Mouse (Mus musculus) embryonic stem cell, embryonic (primary cell): ENCODE measurements around the gene Olfr522.
"Not testable (repeated sequence)": the region's sequence is repeated elsewhere in the genome, so short reads cannot be mapped to it uniquely, and the experiment has no call there.

Experiments
- CTCF ChIA-PET, 4 experiments: fragments of 300-600 bp in 2 of 4; fragments of 350-600 bp in 2 of 4; sonication (Branson Sonifier 250); formaldehyde crosslinking; loops; one replicate each; lab custom pipeline; 2022; ENCODE audit warnings: inconsistent platforms in 2 of 4; lab: Charles Lee
- POLR2A ChIA-PET, 4 experiments: fragments of 300-600 bp in 2 of 4; fragments of 350-600 bp in 2 of 4; sonication (Branson Sonifier 250); formaldehyde crosslinking; loops; one replicate each; lab custom pipeline; 2022; ENCODE audit warnings: antibody characterized with exemption in 4 of 4, inconsistent platforms in 1 of 4; lab: Charles Lee

Gene Olfr522

GRCm38 (mm10) chr7:140179176-140179575 lies 14.6 kb upstream of the Olfr522 start:
- ChIA-PET POLR2A (no interaction called here), CTCF (no interaction called here)

- CTCF ChIA-PET = interaction anchor here in 2 of 4 experiments (1.4 to 2.4 kb wide), 2 partner anchors 15 to 16 kb away, joined by 6 to 17 read pairs; no protein-coding TSS in a partner anchor
- POLR2A ChIA-PET = interaction anchor here in 1 of 4 experiments (1.5 kb wide), 1 partner anchor 787 kb away, joined by 3 read pairs; no protein-coding TSS in a partner anchor
Observed at GRCm38 (mm10) chr7:140172936-140173335, 8.4 kb upstream of the Olfr522 start, which contains the start of gene Olfr523. Gene Olfr523, plus strand, starts transcription at chr7:140173217.

GRCm38 (mm10) chr7:140170863-140171262 lies 6.3 kb upstream of the Olfr522 start:
- CTCF ChIA-PET = interaction anchor here in 2 of 4 experiments (0.6 to 2.4 kb wide), 2 partner anchors 17 kb away, joined by 4 to 17 read pairs; no protein-coding TSS in a partner anchor
- POLR2A ChIA-PET = interaction anchor here in 2 of 4 experiments (0.5 to 1.3 kb wide), 3 partner anchors 25 to 680 kb away, joined by 3 to 4 read pairs (median 4); partner anchors contain the start of gene Mtg1 (in 1 of the 2)

- ChIA-PET CTCF (no interaction called here), POLR2A (no interaction called here)
Observed at GRCm38 (mm10) chr7:140169386-140169785, 4.8 kb upstream of the Olfr522 start.

GRCm38 (mm10) chr7:140167950-140168349 lies 3.4 kb upstream of the Olfr522 start:
- ChIA-PET CTCF (interaction anchor here in 1 of 4 experiments (1.0 kb wide), 1 partner anchor 23 kb away, joined by 3 read pairs; no protein-coding TSS in a partner anchor), POLR2A (interaction anchor here in 1 of 4 experiments (0.7 kb wide), 1 partner anchor 110 kb away, joined by 4 read pairs; no protein-coding TSS in a partner anchor)

- ChIA-PET POLR2A (interaction anchor here in 2 of 4 experiments (0.8 to 1.1 kb wide), 2 partner anchors 8 to 13 kb away, joined by 3 read pairs; no protein-coding TSS in a partner anchor), CTCF (no interaction called here)
Observed at GRCm38 (mm10) chr7:140160363-140160762, 4.2 kb downstream of the Olfr522 start.

- ChIA-PET POLR2A (interaction anchor here in 1 of 4 experiments (0.6 to 2.4 kb wide), 4 partner anchors 13 to 146 kb away, joined by 3 to 12 read pairs (median 4); partner anchors contain the start of gene Mtg1), CTCF (interaction anchor here in 2 of 4 experiments (0.7 kb wide), 2 partner anchors 10 to 75 kb away, joined by 3 read pairs; no protein-coding TSS in a partner anchor)
Observed at GRCm38 (mm10) chr7:140154218-140154927, 10.2 kb downstream of the Olfr522 start, which contains the start of gene Sprn. Gene Sprn, minus strand, starts transcription at chr7:140154877.

- ChIA-PET POLR2A (interaction anchor here in 3 of 4 experiments (0.7 to 2.4 kb wide), 6 partner anchors 12 to 52 kb away, joined by 3 to 12 read pairs (median 4); partner anchors contain the start of genes Mtg1 (in 2 of the 3) and Fuom (in 1 of the 3)), CTCF (interaction anchor here in 3 of 4 experiments (0.6 to 2.4 kb wide), 5 partner anchors 9 to 652 kb away, joined by 3 to 7 read pairs (median 3); no protein-coding TSS in a partner anchor)
Observed at GRCm38 (mm10) chr7:140153829-140154217, 10.7 kb downstream of the Olfr522 start.

GRCm38 (mm10) chr7:140153383-140153782 lies 11.2 kb downstream of the Olfr522 start:
- ChIA-PET POLR2A (interaction anchor here in 3 of 4 experiments (0.6 to 2.4 kb wide), 7 partner anchors 16 to 51 kb away, joined by 3 to 12 read pairs (median 4); partner anchors contain the start of genes Mtg1 (in 3 of the 3), Echs1 (in 1 of the 3), Fuom (in 1 of the 3) and Paox (in 1 of the 3)), CTCF (interaction anchor here in 3 of 4 experiments (0.6 to 2.4 kb wide), 4 partner anchors 9 to 652 kb away, joined by 3 to 7 read pairs (median 3); no protein-coding TSS in a partner anchor)

- CTCF ChIA-PET = interaction anchor here in 2 of 4 experiments (0.6 to 1.7 kb wide), 10 partner anchors 9 to 691 kb away, joined by 3 to 10 read pairs (median 3); partner anchors contain the start of genes Echs1 (in 1 of the 2) and Paox (in 1 of the 2)
- POLR2A ChIA-PET = interaction anchor here in 1 of 4 experiments (0.5 to 1.3 kb wide), 2 partner anchors 42 to 673 kb away, joined by 3 read pairs; partner anchors contain the start of gene Fuom
Observed at GRCm38 (mm10) chr7:140144550-140144949, 20.0 kb downstream of the Olfr522 start.

- POLR2A ChIA-PET = interaction anchor here in 2 of 4 experiments (0.6 to 6.6 kb wide), 9 partner anchors 13 to 701 kb away, joined by 3 to 66 read pairs (median 6); partner anchors contain the start of genes Echs1 (in 2 of the 2), Paox (in 2 of the 2), Fuom (in 1 of the 2) and Zfp941 (in 1 of the 2)
- CTCF ChIA-PET = interaction anchor here (0.5 to 1.7 kb wide), 21 partner anchors 9 to 1336 kb away, joined by 3 to 9 read pairs (median 4); partner anchors contain the start of genes Echs1 (in 2 of the 4), Fuom (in 2 of the 4) and Paox (in 1 of the 4)
Observed at GRCm38 (mm10) chr7:140141350-140141749, 23.2 kb downstream of the Olfr522 start.

GRCm38 (mm10) chr7:140138021-140138310 lies 26.6 kb downstream of the Olfr522 start:
- CTCF ChIA-PET = interaction anchor here in 2 of 4 experiments (1.4 kb wide), 2 partner anchors 23 to 690 kb away, joined by 3 to 5 read pairs; partner anchors contain the start of gene Paox (in 1 of the 2)

GRCm38 (mm10) chr7:140137135-140138020 lies 27.2 kb downstream of the Olfr522 start, which contains the start of gene Mtg1:
Gene Mtg1, plus strand, starts transcription at chr7:140137564.
- CTCF ChIA-PET = interaction anchor here in 2 of 4 experiments (0.6 to 1.4 kb wide), 3 partner anchors 22 to 691 kb away, joined by 3 to 5 read pairs (median 4); partner anchors contain the start of gene Paox (in 1 of the 2)
- POLR2A ChIA-PET = interaction anchor here (0.6 to 6.6 kb wide), 43 partner anchors 8 to 986 kb away, joined by 3 to 66 read pairs (median 5); partner anchors contain the start of genes Echs1 (in 4 of the 4), Fuom (in 4 of the 4), Paox (in 4 of the 4) and Ric8a (in 2 of the 4)

More at GRCm38 (mm10) chr7:140138021-140138310, 26.6 kb downstream of the Olfr522 start:
- POLR2A ChIA-PET = interaction anchor here (0.6 to 6.6 kb wide), 30 partner anchors 9 to 1375 kb away, joined by 3 to 66 read pairs (median 6); partner anchors contain the start of genes Echs1 (in 3 of the 4), Fuom (in 3 of the 4), Paox (in 3 of the 4) and Prap1 (in 1 of the 4)

GRCm38 (mm10) chr7:140135106-140135770 lies 29.3 kb downstream of the Olfr522 start:
- CTCF ChIA-PET = no interaction called here
- POLR2A ChIA-PET = interaction anchor here in 2 of 4 experiments (0.8 to 6.6 kb wide), 4 partner anchors 9 to 33 kb away, joined by 3 to 66 read pairs (median 8); partner anchors contain the start of gene Fuom (in 1 of the 2)

GRCm38 (mm10) chr7:140134033-140134432 lies 30.5 kb downstream of the Olfr522 start:
- CTCF ChIA-PET = not testable (repeated sequence)
- POLR2A ChIA-PET = interaction anchor here in 2 of 4 experiments (0.9 to 1.7 kb wide), 3 partner anchors 8 to 19 kb away, joined by 3 read pairs; partner anchors contain the start of gene Echs1 (in 1 of the 2)

GRCm38 (mm10) chr7:140132184-140132583 lies 32.4 kb downstream of the Olfr522 start:
- POLR2A ChIA-PET = interaction anchor here in 1 of 4 experiments (0.6 to 2.7 kb wide), 2 partner anchors 15 to 802 kb away, joined by 3 to 12 read pairs; partner anchors contain the start of gene Echs1
- CTCF ChIA-PET = interaction anchor here in 1 of 4 experiments (0.6 kb wide), 1 partner anchor 214 kb away, joined by 3 read pairs; no protein-coding TSS in a partner anchor
